Mouse (Mus musculus): ENCODE measurements around the gene Swap70.

DNA sequence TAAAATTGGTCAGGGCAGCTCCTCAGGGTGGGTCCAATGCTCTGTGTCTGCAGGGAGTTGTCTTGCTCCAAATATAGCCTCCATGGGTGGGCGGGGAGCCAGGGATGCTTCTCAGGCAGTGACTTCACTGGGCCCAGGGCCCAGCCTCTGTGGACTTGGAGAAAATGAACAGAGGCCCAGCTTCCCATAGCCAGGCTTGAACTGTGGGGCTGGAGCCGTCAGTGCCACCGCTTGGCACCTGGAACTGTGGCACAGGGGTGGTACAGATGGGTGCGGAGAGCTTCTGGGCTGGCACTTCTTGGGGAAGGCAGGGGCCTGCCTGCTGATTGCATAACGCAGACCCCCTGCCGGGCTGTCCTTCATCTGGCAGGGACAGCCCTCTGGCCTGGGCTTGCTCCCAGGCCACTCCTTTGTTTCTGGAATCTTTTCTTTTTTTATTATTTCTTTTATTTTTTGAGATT is 67.2 kb downstream of the Swap70 start:
- no peak for TF ChIP-seq CTCF (IDR thresholded peaks at IDR 0.05; ENCODE audit: control insufficient read depth, insufficient read depth, insufficient replicate concordance, low read depth, low read length)
- no peak for TF ChIP-seq POLR2A (IDR thresholded peaks at IDR 0.05; ENCODE audit: control insufficient read depth, low read depth, low read length)

Measured in testis, adult 2 months (tissue).